8 mouse cellular contexts compared by ENCODE assay signal in the genomic region with DNA sequence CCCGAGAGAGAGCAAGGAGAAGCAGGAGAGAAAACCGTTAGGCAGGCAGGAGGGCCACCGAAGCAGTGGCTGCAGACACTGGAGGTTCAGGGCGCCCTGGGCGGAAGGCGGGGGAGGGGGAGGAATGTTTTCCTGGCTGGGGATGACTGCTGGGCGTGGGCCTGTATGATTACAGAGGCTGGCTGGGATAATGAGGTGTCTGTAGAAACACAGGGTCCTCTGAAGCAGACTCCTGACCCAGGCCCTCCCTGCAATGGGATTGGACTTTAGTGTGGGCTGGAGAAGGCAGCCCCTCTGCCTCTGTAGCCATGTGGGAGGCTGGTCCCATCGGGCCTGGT.
DNase-seq lines count a peak whose midpoint lies in the region; ATAC-seq and TF ChIP-seq lines count a peak whose summit lies in the region.

No protein-coding gene starts in this region.

- intact Hi-C loops in heart, postnatal 36 days (cut with DNase I): no loop called here

- no peak overlapping the region for H3K4me3 ChIP-seq in kidney, embryonic 14.5 days (ENCODE audit: low read length)
- no peak overlapping the region for H3K4me3 ChIP-seq in embryonic facial prominence, embryonic 12.5 days
- H3K4me3 ChIP-seq in liver, postnatal 0 days (ENCODE audit: low read depth, low read length): 0 out of 2 replicates have a peak overlapping the region, but pooled peaks have one; percentile 15

- no peak overlapping the region for H3K9ac ChIP-seq in kidney, embryonic 14.5 days (ENCODE audit: low read depth, low read length)
- H3K9ac ChIP-seq in embryonic facial prominence, embryonic 12.5 days: 0 out of 2 replicates have a peak overlapping the region, but pooled peaks have one; percentile 20
- no peak overlapping the region for H3K9ac ChIP-seq in liver, postnatal 0 days (replicated peaks)

- H3K4me1 ChIP-seq in kidney, embryonic 14.5 days (ENCODE audit: control insufficient read depth, insufficient read depth, low read length): peaks cover 41% of the 10 kb centered on the region
- peaks cover 70% of the 10 kb centered on the region for H3K4me1 ChIP-seq in embryonic facial prominence, embryonic 12.5 days
- peaks cover 25% of the 10 kb centered on the region for H3K4me1 ChIP-seq in liver, postnatal 0 days (ENCODE audit: insufficient read depth)

- peak overlapping the region; percentile 26; the same call in 1 of the 2 replicates for H3K4me2 ChIP-seq in kidney, embryonic 14.5 days (replicated peaks; ENCODE audit: low read depth, low read length)
- peak overlapping the region; percentile 21; the same call in 1 of the 2 replicates for H3K4me2 ChIP-seq in embryonic facial prominence, embryonic 12.5 days (replicated peaks)
- 0 out of 2 replicates have a peak overlapping the region, but pooled peaks have one; percentile 38 for H3K4me2 ChIP-seq in liver, postnatal 0 days (ENCODE audit: low read depth, low read length)

- no peaks in the 10 kb centered on the region for H3K36me3 ChIP-seq in kidney, embryonic 14.5 days (ENCODE audit: control insufficient read depth, insufficient read depth, low read length)
- no peaks in the 10 kb centered on the region for H3K36me3 ChIP-seq in embryonic facial prominence, embryonic 12.5 days
- no peaks in the 10 kb centered on the region for H3K36me3 ChIP-seq in liver, postnatal 0 days (replicated peaks; ENCODE audit: insufficient read depth, low read length)

- TF ChIP-seq CTCF in liver, postnatal 0 days (IDR thresholded peaks at IDR 0.05; ENCODE audit: low read depth): no peak

- no peaks in the 10 kb centered on the region for H3K9me3 ChIP-seq in kidney, embryonic 14.5 days (ENCODE audit: control insufficient read depth, low read length)
- no peaks in the 10 kb centered on the region for H3K9me3 ChIP-seq in embryonic facial prominence, embryonic 12.5 days
- H3K9me3 ChIP-seq in liver, postnatal 0 days (ENCODE audit: low read length): no peaks in the 10 kb centered on the region

- H3K27ac ChIP-seq in kidney, embryonic 14.5 days (ENCODE audit: low read depth, low read length): peak overlapping the region; percentile 30; the same call in 1 of the 2 replicates
- 0 out of 2 replicates have a peak overlapping the region, but pooled peaks have one; percentile 9 for H3K27ac ChIP-seq in embryonic facial prominence, embryonic 12.5 days
- no peak overlapping the region for H3K27ac ChIP-seq in liver, postnatal 0 days (ENCODE audit: low read depth)

- whole genome bisulfite sequencing in kidney, embryonic 14.5 days: 10% methylated on average over 8 of the region's 8 CpGs
- WGBS in embryonic facial prominence, embryonic 12.5 days: 13% methylated on average over 8 of the region's 8 CpGs
- 43% methylated on average over 8 of the region's 8 CpGs for WGBS in liver, postnatal 0 days (ENCODE audit: insufficient replicate concordance)

- ATAC-seq in kidney, embryonic 14.5 days (ENCODE audit: low FRiP score, low TSS enrichment): peak; percentile 52
- ATAC-seq in embryonic facial prominence, embryonic 12.5 days (ENCODE audit: insufficient number of reproducible peaks, insufficient read depth, low FRiP score, low TSS enrichment): no peak
- no peak for ATAC-seq in liver, postnatal 0 days
- ATAC-seq in inflammation-experienced regulatory T-cells, adult 6 months: no peak

- H3K27me3 ChIP-seq in kidney, embryonic 14.5 days (ENCODE audit: control insufficient read depth, insufficient read depth, low read length): no peaks in the 10 kb centered on the region
- H3K27me3 ChIP-seq in embryonic facial prominence, embryonic 12.5 days: no peaks in the 10 kb centered on the region
- H3K27me3 ChIP-seq in liver, postnatal 0 days (ENCODE audit: insufficient read depth, low read length): no peaks in the 10 kb centered on the region

- no peak for DNase-seq in kidney, adult 9 months
- peak; percentile 74 for DNase-seq in heart, postnatal 36 days
- peak; percentile 58 for DNase-seq in liver, postnatal 0 days
- DNase-seq in thymus, postnatal 36 days: no peak
- DNase-seq in thymus, postnatal 4 days: no peak

- no peak for TF ChIP-seq EP300 in liver, postnatal 0 days (IDR thresholded peaks at IDR 0.05; ENCODE audit: low read depth)

Comparison
In these comparisons a context has a peak if more than half of its experiments do, and no peak if none do; other contexts are left out.
1. DNase-seq: peak in heart, postnatal 36 days (2 of 2) and liver, postnatal 0 days (single experiment); none in kidney, adult 9 months (single experiment), thymus, postnatal 36 days (0 of 2) and thymus, postnatal 4 days (single experiment).
2. Peak in every context shown above with its lines, with median percentiles within 50 percentile points of each other: H3K4me2 ChIP-seq.